In the genomic region with DNA sequence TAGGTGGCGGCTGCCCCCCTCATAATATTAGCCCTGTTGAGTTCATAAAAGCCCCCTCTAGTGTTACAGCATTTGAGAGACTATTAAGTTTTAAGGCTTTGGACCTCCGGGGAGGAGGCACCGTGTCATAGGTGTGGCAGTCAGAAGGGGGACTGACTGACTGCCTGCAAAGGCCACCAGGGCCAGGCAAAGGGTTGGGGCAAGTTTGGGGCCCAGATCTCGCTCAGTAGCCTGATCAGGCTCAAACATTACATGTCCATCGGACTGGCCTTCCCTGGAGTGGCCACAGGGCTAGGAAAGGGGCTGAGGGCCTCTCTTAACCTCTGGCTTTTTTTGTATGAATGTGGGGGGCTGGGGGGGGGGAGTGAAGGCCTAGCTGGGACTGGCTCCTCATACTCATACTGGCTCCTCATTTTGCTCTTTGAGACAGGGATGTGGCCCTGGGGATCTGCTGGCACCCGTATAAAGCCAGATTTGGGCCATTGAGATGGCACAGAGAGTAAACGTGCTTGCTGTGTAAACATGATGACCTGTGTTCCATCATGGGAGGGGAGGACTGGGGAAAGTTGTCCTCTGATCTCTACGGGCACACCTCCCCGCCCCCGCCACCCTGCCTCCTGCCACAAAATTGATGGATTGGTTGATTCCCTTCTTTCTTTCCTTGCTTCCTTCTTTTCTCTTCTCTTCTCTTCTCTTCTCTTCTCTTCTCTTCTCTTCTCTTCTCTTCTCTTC, we compare ENCODE assay signal across 13 mouse cellular contexts. TPM values are rescaled to one million over a fixed set of nuclear protein-coding genes. Genes with fewer than 3 reads are reported as not detected.
A peak's percentile ranks its signal among the peaks of the same experiment; 100 is the strongest.
DNase-seq lines count a peak whose midpoint lies in the region; ATAC-seq lines count a peak whose summit lies in the region.
"Had no signal": no experiment of that assay in that cellular context is flagged by ENCODE, and none has a peak within 500 bp of the region (broad histone marks: within the 10 kb centered on the region; RNA-seq: fewer than 3 reads in every experiment).

No protein-coding gene starts in this region.

- H3K27me3 ChIP-seq in midbrain, embryonic 12.5 days: peaks cover 8% of the 10 kb centered on the region; the same call in 1 of the 2 replicates
- no peaks in the 10 kb centered on the region for H3K27me3 ChIP-seq in midbrain, embryonic 14.5 days (ENCODE audit: control insufficient read depth, insufficient read depth, low read length)
- H3K27me3 ChIP-seq in forebrain, embryonic 14.5 days (replicated peaks; ENCODE audit: control insufficient read depth, insufficient read depth, low read length): no peaks in the 10 kb centered on the region
- peaks cover 32% of the 10 kb centered on the region for H3K27me3 ChIP-seq in limb, embryonic 10.5 days (ENCODE audit: low read depth, poor library complexity, severe bottlenecking)
- no peaks in the 10 kb centered on the region for H3K27me3 ChIP-seq in stomach, embryonic 14.5 days (ENCODE audit: control insufficient read depth, insufficient read depth, low read length)

- H3K27ac ChIP-seq in midbrain, embryonic 12.5 days (replicated peaks): peak overlapping the region; percentile 58
- H3K27ac ChIP-seq in midbrain, embryonic 14.5 days (replicated peaks; ENCODE audit: low read depth, low read length): no peak overlapping the region
- H3K27ac ChIP-seq in forebrain, embryonic 14.5 days (ENCODE audit: low read depth, low read length): peak overlapping the region; percentile 72
- peak overlapping the region; percentile 89 for H3K27ac ChIP-seq in limb, embryonic 10.5 days
- H3K27ac ChIP-seq in stomach, embryonic 14.5 days (ENCODE audit: low read length): peak overlapping the region; percentile 66; the same call in 1 of the 2 replicates

- peak overlapping the region; percentile 23 for H3K4me2 ChIP-seq in midbrain, embryonic 12.5 days (replicated peaks)
- H3K4me2 ChIP-seq in midbrain, embryonic 14.5 days (ENCODE audit: low read length): no peak overlapping the region
- H3K4me2 ChIP-seq in forebrain, embryonic 14.5 days (ENCODE audit: low read length): no peak overlapping the region
- H3K4me2 ChIP-seq in stomach, embryonic 14.5 days (replicated peaks; ENCODE audit: low read depth, low read length): no peak overlapping the region

- no peak overlapping the region for H3K4me3 ChIP-seq in midbrain, embryonic 12.5 days
- H3K4me3 ChIP-seq in midbrain, embryonic 14.5 days (replicated peaks; ENCODE audit: low read depth, low read length): no peak overlapping the region
- no peak overlapping the region for H3K4me3 ChIP-seq in forebrain, embryonic 14.5 days (ENCODE audit: low read depth, low read length)
- peak overlapping the region; percentile 20 for H3K4me3 ChIP-seq in limb, embryonic 10.5 days
- H3K4me3 ChIP-seq in stomach, embryonic 14.5 days (ENCODE audit: low read depth, low read length): no peak overlapping the region

- H3K36me3 ChIP-seq in midbrain, embryonic 12.5 days: no peaks in the 10 kb centered on the region
- H3K36me3 ChIP-seq in midbrain, embryonic 14.5 days (ENCODE audit: control insufficient read depth, insufficient read depth, low read length): no peaks in the 10 kb centered on the region
- H3K36me3 ChIP-seq in forebrain, embryonic 14.5 days (ENCODE audit: control insufficient read depth, insufficient read depth, low read length): no peaks in the 10 kb centered on the region
- H3K36me3 ChIP-seq in limb, embryonic 10.5 days: no peaks in the 10 kb centered on the region
- no peaks in the 10 kb centered on the region for H3K36me3 ChIP-seq in stomach, embryonic 14.5 days (ENCODE audit: control insufficient read depth, insufficient read depth, low read length)

- 46% methylated on average over 10 of the region's 10 CpGs for WGBS in midbrain, embryonic 12.5 days
- WGBS in midbrain, embryonic 14.5 days: 51% methylated on average over 10 of the region's 10 CpGs
- 44% methylated on average over 10 of the region's 10 CpGs for WGBS in forebrain, embryonic 14.5 days
- 11% methylated on average over 10 of the region's 10 CpGs for WGBS in limb, embryonic 10.5 days
- WGBS in stomach, embryonic 14.5 days: 39% methylated on average over 10 of the region's 10 CpGs

- no peak for DNase-seq in midbrain, embryonic 14.5 days
- DNase-seq in forebrain, embryonic 14.5 days (ENCODE audit: low spot score): no peak
- no peak for DNase-seq in limb, embryonic 10.5 days (ENCODE audit: low spot score)
- DNase-seq in cerebellum, adult 8-10 months: no peak
- no peak for DNase-seq in layer of hippocampus, postnatal 36 days
- DNase-seq in kidney, postnatal 10 days: no peak
- DNase-seq: adrenal gland, postnatal 36 days; cerebellum, adult 2 months; kidney, adult 9 months had no signal

- no peaks in the 10 kb centered on the region for H3K9me3 ChIP-seq in midbrain, embryonic 12.5 days
- H3K9me3 ChIP-seq in midbrain, embryonic 14.5 days (ENCODE audit: control insufficient read depth, low read length): no peaks in the 10 kb centered on the region
- H3K9me3 ChIP-seq in forebrain, embryonic 14.5 days (replicated peaks; ENCODE audit: control insufficient read depth, low read length): no peaks in the 10 kb centered on the region
- no peaks in the 10 kb centered on the region for H3K9me3 ChIP-seq in limb, embryonic 10.5 days (replicated peaks)
- H3K9me3 ChIP-seq in stomach, embryonic 14.5 days (ENCODE audit: control insufficient read depth, low read depth, low read length): no peaks in the 10 kb centered on the region

- H3K4me1 ChIP-seq in midbrain, embryonic 12.5 days: peaks cover 23% of the 10 kb centered on the region
- H3K4me1 ChIP-seq in midbrain, embryonic 14.5 days (ENCODE audit: control insufficient read depth, insufficient read depth, low read length): peaks cover 10% of the 10 kb centered on the region
- peaks cover 14% of the 10 kb centered on the region for H3K4me1 ChIP-seq in forebrain, embryonic 14.5 days (ENCODE audit: control insufficient read depth, insufficient read depth, low read length)
- peaks cover 58% of the 10 kb centered on the region for H3K4me1 ChIP-seq in limb, embryonic 10.5 days
- H3K4me1 ChIP-seq in stomach, embryonic 14.5 days (ENCODE audit: control insufficient read depth, insufficient read depth, low read length): peaks cover 32% of the 10 kb centered on the region

- H3K9ac ChIP-seq in midbrain, embryonic 12.5 days (replicated peaks): 0 out of 2 replicates have a peak overlapping the region, but pooled peaks have one; percentile 6
- H3K9ac ChIP-seq in midbrain, embryonic 14.5 days (replicated peaks; ENCODE audit: low read length): no peak overlapping the region
- H3K9ac ChIP-seq in forebrain, embryonic 14.5 days (ENCODE audit: low read length): 0 out of 2 replicates have a peak overlapping the region, but pooled peaks have one; percentile 17
- no peak overlapping the region for H3K9ac ChIP-seq in stomach, embryonic 14.5 days (replicated peaks; ENCODE audit: low read depth, low read length)

- ATAC-seq in midbrain, embryonic 12.5 days (ENCODE audit: low FRiP score, low read depth): peak; percentile 53
- no peak; the same call in 1 of the 2 replicates for ATAC-seq in midbrain, embryonic 14.5 days (ENCODE audit: low FRiP score, low TSS enrichment)
- ATAC-seq in forebrain, embryonic 14.5 days: 0 out of 2 replicates have a peak, but pooled peaks have one; percentile 8
- ATAC-seq in stomach, embryonic 14.5 days (ENCODE audit: insufficient number of reproducible peaks, insufficient read depth, low FRiP score, low read depth): peak; percentile 47

RNA-seq across cellular contexts. Expression of a gene that starts 47.5 kb away (rescaled TPM):
- polyA plus RNA-seq in midbrain, embryonic 12.5 days (2016; fragmentation: Nextera tagmentation; extraction: Ambion mirVana): not detected in 2 replicates
- polyA plus RNA-seq in midbrain, embryonic 14.5 days (2014; fragmentation: Nextera tagmentation; extraction: Ambion mirVana): not detected in 2 replicates
- polyA plus RNA-seq in forebrain, embryonic 14.5 days (2014; fragmentation: Nextera tagmentation; extraction: Ambion mirVana): not detected in 2 replicates
- not detected in 2 replicates for polyA plus RNA-seq in limb, embryonic 10.5 days (2016; fragmentation: Nextera tagmentation; extraction: Ambion mirVana)
- polyA plus RNA-seq in stomach, embryonic 14.5 days (2014; fragmentation: Nextera tagmentation; extraction: Ambion mirVana): not detected in 2 replicates
- total RNA-seq in layer of hippocampus, postnatal 36 days (2021): not detected
- total RNA-seq: adrenal gland, postnatal 36 days; MEL had no signal
- polyA plus RNA-seq: cerebellum, adult 2 months; heart, embryonic 14.5 days had no signal

Comparison
In these comparisons a context has a peak if more than half of its experiments do, and no peak if none do; other contexts are left out.
1. H3K9ac ChIP-seq: peak in midbrain, embryonic 12.5 days (single experiment) and forebrain, embryonic 14.5 days (single experiment); none in midbrain, embryonic 14.5 days (single experiment) and stomach, embryonic 14.5 days (single experiment).